Mouse (Mus musculus) liver, embryonic 14 days (tissue): ENCODE data around the gene Spin2-ps6. TPM values are rescaled to one million over a fixed set of nuclear protein-coding genes. Genes with fewer than 3 reads are reported as not detected.

ENCODE experiments used
- polyA plus RNA-seq: library from polyadenylated mRNA; depleted of rRNA; stranded (reverse); fragments of >200 nt; gene quantifications from 2 replicates; pipeline ENCODE4 v1.2.3, GENCODE M21; 2012; rRNA removed

The Spin2-ps6 gene
- not detected in 2 replicates for polyA plus RNA-seq

GRCm38 (mm10) chrX:33234569-33234968 is at the start of gene Spin2-ps6:
Gene Spin2-ps6 (plus strand): TSS chrX:33234869.

Other genes with a start within 250 kb of the Spin2-ps6 start
- gene Btbd35f12, start 78.5 kb downstream of the Spin2-ps6 start, polyA plus RNA-seq, result not detected in 2 replicates